Mouse (Mus musculus) myocyte (in vitro differentiated cells): ENCODE results near the gene Stat6.

Experiments
- CEBPB ChIP-seq: IDR thresholded peaks from 2 replicates; pipeline ENCODE4 v1.6.1; 2011; ENCODE audit warnings: mild to moderate bottlenecking, moderate library complexity; ENCODE audit not compliant: poor library complexity, insufficient read depth, severe bottlenecking
- E2F4 ChIP-seq: IDR thresholded peaks from one replicate; pipeline ENCODE4 v1.6.1; 2011; ENCODE audit warnings: mild to moderate bottlenecking, control low read depth, moderate library complexity; ENCODE audit not compliant: insufficient read depth
- MAX ChIP-seq: IDR thresholded peaks from one replicate; pipeline ENCODE4 v1.6.1; 2011; ENCODE audit warnings: low read depth, mild to moderate bottlenecking, control low read depth
- POLR2A ChIP-seq: IDR thresholded peaks from one replicate; pipeline ENCODE4 v1.6.1; 2011; ENCODE audit warnings: low read depth, mild to moderate bottlenecking, control low read depth, moderate library complexity; ENCODE audit not compliant: insufficient read length
- REST ChIP-seq: IDR thresholded peaks from one replicate; pipeline ENCODE4 v1.6.1; 2011; ENCODE audit warnings: mild to moderate bottlenecking, control low read depth, moderate library complexity; ENCODE audit not compliant: insufficient read depth, insufficient read length
- TCF12 ChIP-seq: IDR thresholded peaks from one replicate; pipeline ENCODE4 v1.6.1; 2011; ENCODE audit warnings: mild to moderate bottlenecking, control low read depth; ENCODE audit not compliant: poor library complexity, insufficient read depth, severe bottlenecking
- USF1 ChIP-seq: IDR thresholded peaks from one replicate; pipeline ENCODE4 v1.6.1; 2011; ENCODE audit warnings: low read depth, mild to moderate bottlenecking, control low read depth, moderate library complexity

DNA sequence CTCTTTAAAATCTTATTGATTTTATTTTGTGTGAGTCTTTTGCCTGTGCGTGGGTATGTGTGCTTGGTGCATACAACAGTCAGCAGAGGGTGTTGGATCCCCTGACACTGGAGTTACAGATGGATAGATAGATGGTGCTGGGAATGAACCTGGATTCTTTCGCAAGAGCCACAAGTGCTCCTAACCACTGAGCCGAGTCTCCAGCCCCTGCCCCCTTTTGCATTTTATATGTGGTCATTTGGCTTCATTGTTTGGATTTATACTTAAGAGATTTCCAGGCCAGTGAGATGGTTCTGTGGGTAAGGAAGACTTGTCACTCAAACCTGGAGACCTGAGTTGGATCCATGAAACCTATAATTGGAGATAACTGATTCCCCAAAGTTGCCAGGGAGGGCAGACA is 37.1 kb downstream of the Stat6 start:
- no peak for TF ChIP-seq POLR2A
- no peak for TF ChIP-seq REST
- TF ChIP-seq TCF12: no peak
- no peak for TF ChIP-seq USF1
- no peak for TF ChIP-seq MAX
- TF ChIP-seq CEBPB: no peak
- no peak for TF ChIP-seq E2F4
